24 mouse cellular contexts compared by ENCODE assay signal in genomic region chr17:27158439-27158838, GRCm38 (mm10). TPM values are rescaled to one million over a fixed set of nuclear protein-coding genes. Genes with fewer than 3 reads are reported as not detected.
DNase-seq lines count a peak whose midpoint lies in the region; ATAC-seq and TF ChIP-seq lines count a peak whose summit lies in the region.
"Had no signal": no experiment of that assay in that cellular context is flagged by ENCODE, and none has a peak within 500 bp of the region (broad histone marks: within the 10 kb centered on the region; RNA-seq: fewer than 3 reads in every experiment).

No protein-coding gene starts in this region.

- H3K4me1 ChIP-seq in heart, adult 2 months (ENCODE audit: control insufficient read depth, insufficient read depth, low read length): peaks cover 13% of the 10 kb centered on the region; the same call in 1 of the 2 replicates
- H3K4me1 ChIP-seq in heart, embryonic 11.5 days (ENCODE audit: control insufficient read depth, insufficient read depth, low read length): peaks cover 11% of the 10 kb centered on the region
- H3K4me1 ChIP-seq in liver, postnatal 0 days (ENCODE audit: insufficient read depth): peaks cover 3% of the 10 kb centered on the region; the same call in 1 of the 2 replicates

- TF ChIP-seq CTCF in heart, adult 2 months (IDR thresholded peaks at IDR 0.05): peak; percentile 51
- TF ChIP-seq CTCF in liver, postnatal 0 days (IDR thresholded peaks at IDR 0.05; ENCODE audit: low read depth): no peak

- no peaks in the 10 kb centered on the region for H3K9me3 ChIP-seq in heart, embryonic 11.5 days (replicated peaks; ENCODE audit: control insufficient read depth, low read length)
- H3K9me3 ChIP-seq in liver, postnatal 0 days (ENCODE audit: low read length): no peaks in the 10 kb centered on the region
- H3K9me3 ChIP-seq: forebrain, embryonic 10.5 days; midbrain, embryonic 15.5 days had no signal

- intact Hi-C loops in heart, adult 2 months (cut with DNase I): no loop called here
- intact Hi-C loops in heart, postnatal 10 days (cut with DNase I): no loop called here

- DNase-seq in heart, adult 2 months: peak in 1 of 2 experiments; percentile 65
- peak; percentile 30 for DNase-seq in kidney, postnatal 10 days
- DNase-seq in kidney, postnatal 25 days: no peak
- DNase-seq in heart, postnatal 10 days: peak; percentile 66 to 70
- no peak for DNase-seq in liver, postnatal 0 days
- DNase-seq: adrenal gland, postnatal 25 days; cerebellum, adult 11-12 months; cerebellum, postnatal 14 days; embryo, embryonic 11 days; forebrain, postnatal 0 days; lung, adult 2 months; right cerebral cortex, postnatal 14 days; thymus, adult 2 months had no signal

- H3K36me3 ChIP-seq in heart, adult 2 months (ENCODE audit: control insufficient read depth, insufficient read depth, low read length): peaks cover 2% of the 10 kb centered on the region; the same call in 1 of the 2 replicates
- no peaks in the 10 kb centered on the region for H3K36me3 ChIP-seq in heart, embryonic 11.5 days (ENCODE audit: control insufficient read depth, insufficient read depth, low read length)
- no peaks in the 10 kb centered on the region for H3K36me3 ChIP-seq in liver, postnatal 0 days (replicated peaks; ENCODE audit: insufficient read depth, low read length)
- H3K36me3 ChIP-seq: forebrain, embryonic 10.5 days; midbrain, embryonic 15.5 days had no signal

- no peak overlapping the region for H3K9ac ChIP-seq in heart, adult 2 months (ENCODE audit: low read depth, low read length)
- no peak overlapping the region for H3K9ac ChIP-seq in heart, embryonic 11.5 days (ENCODE audit: low read depth, low read length)
- H3K9ac ChIP-seq in liver, postnatal 0 days (replicated peaks): no peak overlapping the region
- H3K9ac ChIP-seq: forebrain, postnatal 0 days; hindbrain, embryonic 14.5 days; midbrain, embryonic 15.5 days had no signal

- H3K27me3 ChIP-seq in heart, adult 2 months (ENCODE audit: control insufficient read depth, insufficient read depth, low read length): no peaks in the 10 kb centered on the region
- H3K27me3 ChIP-seq in heart, embryonic 11.5 days (ENCODE audit: control insufficient read depth, insufficient read depth, low read length): no peaks in the 10 kb centered on the region
- H3K27me3 ChIP-seq in liver, postnatal 0 days (ENCODE audit: insufficient read depth, low read length): no peaks in the 10 kb centered on the region
- H3K27me3 ChIP-seq: midbrain, embryonic 15.5 days had no signal

- 59% methylated on average over 6 of the region's 6 CpGs for WGBS in heart, adult 2 months
- 80% methylated on average over 6 of the region's 6 CpGs for WGBS in heart, embryonic 11.5 days (ENCODE audit: insufficient replicate concordance)
- 83% methylated on average over 6 of the region's 6 CpGs for WGBS in liver, postnatal 0 days (ENCODE audit: insufficient replicate concordance)

- no peak overlapping the region for H3K4me2 ChIP-seq in heart, embryonic 11.5 days
- H3K4me2 ChIP-seq in liver, postnatal 0 days (ENCODE audit: low read depth, low read length): no peak overlapping the region
- H3K4me2 ChIP-seq: hindbrain, embryonic 14.5 days; liver, embryonic 11.5 days; midbrain, embryonic 15.5 days had no signal

- TF ChIP-seq EP300 in heart, adult 2 months (IDR thresholded peaks at IDR 0.05; ENCODE audit: insufficient read depth, low read depth, low read length): peak; percentile 69; the same call in 1 of the 2 replicates
- no peak for TF ChIP-seq EP300 in liver, postnatal 0 days (IDR thresholded peaks at IDR 0.05; ENCODE audit: low read depth)

- no peaks in the 10 kb centered on the region for H3K79me2 ChIP-seq in heart, adult 2 months (replicated peaks; ENCODE audit: control insufficient read depth, insufficient read depth, low read length)

- H3K4me3 ChIP-seq in heart, adult 2 months: no peak overlapping the region
- H3K4me3 ChIP-seq in heart, embryonic 11.5 days (ENCODE audit: low read depth, low read length): no peak overlapping the region
- no peak overlapping the region for H3K4me3 ChIP-seq in liver, postnatal 0 days (ENCODE audit: low read depth, low read length)
- H3K4me3 ChIP-seq: forebrain, embryonic 10.5 days; midbrain, embryonic 15.5 days had no signal

- no peak for ATAC-seq in heart, embryonic 11.5 days (replicated peaks; ENCODE audit: insufficient number of reproducible peaks, low FRiP score, low TSS enrichment)
- no peak for ATAC-seq in megakaryocyte progenitor cell, adult 5-6 weeks (replicated peaks; ENCODE audit: poor library complexity)
- ATAC-seq in liver, postnatal 0 days: no peak
- ATAC-seq: activated CD4-positive, CD25-positive, alpha-beta regulatory T cell, adult 4 months; forebrain, postnatal 0 days; midbrain, embryonic 15.5 days had no signal

- H3K27ac ChIP-seq in heart, adult 2 months: peak overlapping the region; percentile 79
- no peak overlapping the region for H3K27ac ChIP-seq in heart, embryonic 11.5 days (ENCODE audit: low read depth, low read length)
- no peak overlapping the region for H3K27ac ChIP-seq in liver, postnatal 0 days (ENCODE audit: low read depth)
- H3K27ac ChIP-seq: forebrain, embryonic 10.5 days; hindbrain, embryonic 14.5 days; midbrain, embryonic 15.5 days had no signal

- peak; percentile 53 for TF ChIP-seq POLR2A in heart, adult 2 months (IDR thresholded peaks at IDR 0.05; ENCODE audit: insufficient read depth, low read depth, low read length)

RNA-seq across cellular contexts. Expression of gene Ip6k3, which starts 9.2 kb away (rescaled TPM):
- total RNA-seq in heart, adult 2 months (2021): 1 to 10 TPM; 4.1 to 5.6 TPM
- 8.2 and 10.1 TPM in 2 replicates for polyA plus RNA-seq in heart, adult 2 months (2012; rRNA removed)
- polyA plus RNA-seq in heart, embryonic 11.5 days (2014; fragmentation: Nextera tagmentation; extraction: Ambion mirVana): 0.15 and 0.26 TPM in 2 replicates
- 1 to 10 TPM; 9.2 to 10.0 TPM for total RNA-seq in heart, postnatal 10 days (2021)
- not detected in 2 replicates for total RNA-seq in megakaryocyte progenitor cell, adult 5-6 weeks (2015)
- total RNA-seq in megakaryocyte progenitor cell, adult 5-6 weeks (2017): not detected in 2 replicates
- 0.06 and 0.34 TPM in 2 replicates for polyA plus RNA-seq in liver, postnatal 0 days (2015; fragmentation: Nextera tagmentation; extraction: Ambion mirVana)
- total RNA-seq: forebrain, postnatal 0 days; layer of hippocampus, postnatal 10 days; megakaryocyte-erythroid progenitor cell, adult 5-6 weeks; neutrophil, adult 5-6 weeks had no signal
- polyA plus RNA-seq: activated CD4-positive, CD25-positive, alpha-beta regulatory T cell, adult 4 months; intestine, embryonic 14.5 days had no signal

RNA-seq across cellular contexts. Expression of gene Uqcc2, which starts 24.7 kb away (rescaled TPM):
- 100 to 1,000 TPM; 296 to 343 TPM for total RNA-seq in heart, adult 2 months (2021)
- polyA plus RNA-seq in heart, adult 2 months (2012; rRNA removed): 288 and 395 TPM in 2 replicates
- 363 and 374 TPM in 2 replicates for polyA plus RNA-seq in heart, embryonic 11.5 days (2014; fragmentation: Nextera tagmentation; extraction: Ambion mirVana)
- 100 to 1,000 TPM; 278 to 279 TPM for total RNA-seq in heart, postnatal 10 days (2021)
- 134 and 138 TPM in 2 replicates for total RNA-seq in megakaryocyte progenitor cell, adult 5-6 weeks (2015)
- total RNA-seq in megakaryocyte progenitor cell, adult 5-6 weeks (2017): 154 and 170 TPM in 2 replicates
- polyA plus RNA-seq in liver, postnatal 0 days (2015; fragmentation: Nextera tagmentation; extraction: Ambion mirVana): 101 and 107 TPM in 2 replicates

RNA-seq across cellular contexts. Expression of gene Lemd2, which starts 45.8 kb away (rescaled TPM):
- 10 to 100 TPM; 30.0 to 31.4 TPM for total RNA-seq in heart, adult 2 months (2021)
- 38.3 and 39.5 TPM in 2 replicates for polyA plus RNA-seq in heart, adult 2 months (2012; rRNA removed)
- polyA plus RNA-seq in heart, embryonic 11.5 days (2014; fragmentation: Nextera tagmentation; extraction: Ambion mirVana): 6.7 and 8.4 TPM in 2 replicates
- total RNA-seq in heart, postnatal 10 days (2021): 10 to 100 TPM; 32.3 to 32.6 TPM
- total RNA-seq in megakaryocyte progenitor cell, adult 5-6 weeks (2015): 12.1 and 13.0 TPM in 2 replicates
- 21.4 and 21.8 TPM in 2 replicates for total RNA-seq in megakaryocyte progenitor cell, adult 5-6 weeks (2017)
- polyA plus RNA-seq in liver, postnatal 0 days (2015; fragmentation: Nextera tagmentation; extraction: Ambion mirVana): 4.7 and 5.2 TPM in 2 replicates

Comparison
In these comparisons a context has a peak if more than half of its experiments do, and no peak if none do; other contexts are left out.
1. DNase-seq: peak in kidney, postnatal 10 days (single experiment) and heart, postnatal 10 days (2 of 2); none in kidney, postnatal 25 days (0 of 2) and liver, postnatal 0 days (single experiment).
2. RNA of gene Ip6k3, which starts 9.2 kb away (total RNA-seq): 9.2 to 10.0 TPM in heart, postnatal 10 days and 4.1 to 5.6 TPM in heart, adult 2 months; not detected in megakaryocyte progenitor cell, adult 5-6 weeks; every median in the first group is over 4 times any median in the second.